Mouse (Mus musculus): ENCODE results near the gene Scaper.

DNA sequence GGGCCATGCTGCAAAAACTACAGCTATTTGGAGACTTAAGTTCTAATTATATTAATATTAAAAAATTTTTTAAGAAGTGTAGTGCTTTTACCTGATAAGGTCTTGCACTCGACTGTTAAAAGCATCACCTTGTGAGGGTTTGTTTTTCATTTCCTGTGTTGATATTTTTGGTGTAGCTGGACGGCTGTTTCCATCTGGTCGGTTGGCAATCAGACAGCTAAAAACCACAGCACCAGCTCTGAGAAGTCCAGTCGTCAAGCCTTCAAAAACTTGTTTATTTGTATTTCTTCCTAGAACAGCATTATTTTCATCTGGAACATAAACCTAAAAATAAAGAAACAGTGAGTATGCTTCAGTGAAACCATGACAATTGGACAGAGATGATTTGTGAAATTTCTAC lies 328.2 kb downstream of the Scaper start:
- TF ChIP-seq CTCF (IDR thresholded peaks at IDR 0.05; ENCODE audit: borderline replicate concordance, control insufficient read depth, extremely low read depth, insufficient read depth, low read length, poor library complexity) (no peak), POLR2A (IDR thresholded peaks at IDR 0.05; ENCODE audit: control insufficient read depth, extremely low read depth, insufficient read depth, low read length, poor library complexity) (no peak)

Measured in thymus, adult 2 months (tissue).